Mouse (Mus musculus) embryonic facial prominence, embryonic 13.5 days (tissue): ENCODE measurements around the gene Mindy4. TPM values are rescaled to one million over a fixed set of nuclear protein-coding genes. Genes with fewer than 3 reads are reported as not detected.
"Not testable (repeated sequence)": the region's sequence is repeated elsewhere in the genome, so short reads cannot be mapped to it uniquely, and the experiment has no call there.

Experiments
- ATAC-seq: fragments of 200-750 bp; cut with Nextera tagmentation; 2 replicates; pipeline ENCODE4 v1.8.0; 2017; ENCODE audit warnings: low read depth; ENCODE audit not compliant: insufficient number of reproducible peaks, insufficient read depth, low FRiP score, low TSS enrichment
- H3K27ac ChIP-seq: fragments of 300-500 bp; sonication (generic); 2 replicates; pipeline ENCODE4 v1.5.1; 2015; ENCODE audit warnings: moderate library complexity, mild to moderate bottlenecking, inconsistent platforms
- H3K27me3 ChIP-seq: fragments of 300-500 bp; sonication (generic); 2 replicates; pipeline ENCODE4 v1.6.1; 2015; ENCODE audit warnings: mild to moderate bottlenecking, inconsistent platforms
- H3K36me3 ChIP-seq: fragments of 300-500 bp; sonication (generic); 2 replicates; pipeline ENCODE4 v1.6.1; 2015; ENCODE audit warnings: mild to moderate bottlenecking, inconsistent platforms
- H3K4me1 ChIP-seq: fragments of 300-500 bp; sonication (generic); 2 replicates; pipeline ENCODE4 v1.6.1; 2015; ENCODE audit warnings: inconsistent platforms
- H3K4me2 ChIP-seq: fragments of 300-500 bp; sonication (generic); 2 replicates; pipeline ENCODE4 v1.6.1; 2015; ENCODE audit warnings: moderate library complexity, mild to moderate bottlenecking, inconsistent platforms
- H3K4me3 ChIP-seq: fragments of 300-500 bp; sonication (generic); 2 replicates; pipeline ENCODE4 v1.5.1; 2015; ENCODE audit warnings: mild to moderate bottlenecking, inconsistent platforms
- H3K9ac ChIP-seq: fragments of 300-500 bp; sonication (generic); 2 replicates; pipeline ENCODE4 v1.6.1; 2015; ENCODE audit warnings: mild to moderate bottlenecking, inconsistent platforms
- H3K9me3 ChIP-seq: fragments of 300-500 bp; sonication (generic); 2 replicates; pipeline ENCODE4 v1.6.1; 2016; ENCODE audit warnings: inconsistent platforms
- WGBS: fragments of 180-500 bp; shearing (Covaris S2); methylation state at CpG from one replicate; pipeline ENCODE4 v1.1.7; 2015; ENCODE audit warnings: mixed read lengths; 5-methylcytosine and 5-hydroxymethylcytosine counted together
- polyA plus RNA-seq: library from polyadenylated mRNA; unstranded; fragments of >200 nt; fragmentation: Nextera tagmentation; extraction: Ambion mirVana; gene quantifications from 2 replicates; pipeline ENCODE4 v1.2.1, GENCODE M21; 2015

The Mindy4 gene
- polyA plus RNA-seq, 1 experiment from 2014 or later = 19.2 TPM

- Histone ChIP-seq H3K9me3 (no peaks in the 10 kb centered on the region), H3K27me3 (no peaks in the 10 kb centered on the region), H3K36me3 (no peaks in the 10 kb centered on the region), H3K4me3 (no peak overlapping the region), H3K4me1 (no peaks in the 10 kb centered on the region), H3K9ac (no peak overlapping the region), H3K4me2 (no peak overlapping the region), H3K27ac (no peak overlapping the region)
- WGBS = 47% methylated on average over 5 of the region's 5 CpGs
- no peak for ATAC-seq
These were observed 27.3 kb upstream of the Mindy4 start for GRCm38 (mm10) chr6:55175892-55176291.

GRCm38 (mm10) chr6:55177060-55177732, 26.0 kb upstream of the Mindy4 start:
- no peak overlapping the region for H3K4me2 ChIP-seq
- H3K4me3 ChIP-seq = no peak overlapping the region
- no peaks in the 10 kb centered on the region for H3K27me3 ChIP-seq
- H3K36me3 ChIP-seq = no peaks in the 10 kb centered on the region
- 57% methylated on average over 12 of the region's 12 CpGs for WGBS
- no peak overlapping the region for H3K27ac ChIP-seq
- no peak overlapping the region for H3K9ac ChIP-seq
- ATAC-seq = no peak
- no peaks in the 10 kb centered on the region for H3K4me1 ChIP-seq
- H3K9me3 ChIP-seq = no peaks in the 10 kb centered on the region

GRCm38 (mm10) chr6:55179560-55179959, 23.6 kb upstream of the Mindy4 start:
- H3K9ac ChIP-seq = no peak overlapping the region
- H3K27me3 ChIP-seq = no peaks in the 10 kb centered on the region
- H3K9me3 ChIP-seq = no peaks in the 10 kb centered on the region
- H3K4me2 ChIP-seq = no peak overlapping the region
- WGBS = 75% methylated on average over 7 of the region's 7 CpGs
- no peak; the same call in 1 of the 2 replicates for ATAC-seq
- no peaks in the 10 kb centered on the region for H3K4me1 ChIP-seq
- no peaks in the 10 kb centered on the region for H3K36me3 ChIP-seq
- no peak overlapping the region for H3K4me3 ChIP-seq
- H3K27ac ChIP-seq = no peak overlapping the region

GRCm38 (mm10) chr6:55182655-55183430, 20.3 kb upstream of the Mindy4 start:
- no peak overlapping the region for H3K4me2 ChIP-seq
- no peak overlapping the region for H3K4me3 ChIP-seq
- H3K4me1 ChIP-seq = no peaks in the 10 kb centered on the region
- no peaks in the 10 kb centered on the region for H3K9me3 ChIP-seq
- H3K27ac ChIP-seq = no peak overlapping the region
- ATAC-seq = no peak
- no peak overlapping the region for H3K9ac ChIP-seq
- H3K27me3 ChIP-seq = no peaks in the 10 kb centered on the region
- no peaks in the 10 kb centered on the region for H3K36me3 ChIP-seq
- WGBS = 78% methylated on average over 1 of the region's 1 CpGs

- H3K9me3 ChIP-seq = not testable (repeated sequence)
- WGBS = 94% methylated on average over 17 of the region's 17 CpGs
These were observed 15.4 kb upstream of the Mindy4 start for GRCm38 (mm10) chr6:55187827-55188226.

GRCm38 (mm10) chr6:55189406-55189805, 13.8 kb upstream of the Mindy4 start:
- Histone ChIP-seq H3K4me2 (no peak overlapping the region), H3K9ac (no peak overlapping the region)
- no peak for ATAC-seq

More at GRCm38 (mm10) chr6:55187827-55188226, 15.4 kb upstream of the Mindy4 start:
- not testable (repeated sequence) for H3K4me3 ChIP-seq, H3K4me2 ChIP-seq, H3K36me3 ChIP-seq, ATAC-seq, H3K27ac ChIP-seq, H3K9ac ChIP-seq, H3K27me3 ChIP-seq, H3K4me1 ChIP-seq

GRCm38 (mm10) chr6:55191537-55191936, 11.6 kb upstream of the Mindy4 start:
- 65% methylated on average over 4 of the region's 4 CpGs for WGBS
- no peaks in the 10 kb centered on the region for H3K36me3 ChIP-seq
- ATAC-seq = no peak

More at GRCm38 (mm10) chr6:55189406-55189805, 13.8 kb upstream of the Mindy4 start:
- H3K36me3 ChIP-seq = no peaks in the 10 kb centered on the region
- H3K9me3 ChIP-seq = no peaks in the 10 kb centered on the region
- no peaks in the 10 kb centered on the region for H3K4me1 ChIP-seq
- H3K27ac ChIP-seq = no peak overlapping the region
- no peak overlapping the region for H3K4me3 ChIP-seq
- no peaks in the 10 kb centered on the region for H3K27me3 ChIP-seq

GRCm38 (mm10) chr6:55193171-55193570, 10.0 kb upstream of the Mindy4 start:
- Histone ChIP-seq H3K9ac (no peak overlapping the region), H3K4me3 (no peak overlapping the region), H3K9me3 (no peaks in the 10 kb centered on the region), H3K4me1 (no peaks in the 10 kb centered on the region), H3K4me2 (no peak overlapping the region), H3K27ac (no peak overlapping the region), H3K36me3 (no peaks in the 10 kb centered on the region), H3K27me3 (no peaks in the 10 kb centered on the region)
- ATAC-seq = no peak
- WGBS = 88% methylated on average over 3 of the region's 3 CpGs

More at GRCm38 (mm10) chr6:55191537-55191936, 11.6 kb upstream of the Mindy4 start:
- no peaks in the 10 kb centered on the region for H3K4me1 ChIP-seq
- H3K27ac ChIP-seq = no peak overlapping the region
- no peaks in the 10 kb centered on the region for H3K27me3 ChIP-seq
- H3K9ac ChIP-seq = no peak overlapping the region
- H3K9me3 ChIP-seq = no peaks in the 10 kb centered on the region
- H3K4me3 ChIP-seq = no peak overlapping the region
- no peak overlapping the region for H3K4me2 ChIP-seq

GRCm38 (mm10) chr6:55199047-55199446, 4.1 kb upstream of the Mindy4 start:
- H3K36me3 ChIP-seq = no peaks in the 10 kb centered on the region
- H3K9me3 ChIP-seq = no peaks in the 10 kb centered on the region
- no peak overlapping the region for H3K27ac ChIP-seq
- no peak for ATAC-seq
- no peak overlapping the region for H3K4me2 ChIP-seq
- H3K4me3 ChIP-seq = no peak overlapping the region
- 98% methylated on average over 3 of the region's 3 CpGs for WGBS
- H3K27me3 ChIP-seq = no peaks in the 10 kb centered on the region
- H3K4me1 ChIP-seq = peaks cover 10% of the 10 kb centered on the region
- no peak overlapping the region for H3K9ac ChIP-seq

- Histone ChIP-seq H3K9me3 (no peaks in the 10 kb centered on the region), H3K9ac (peak overlapping the region; percentile 74), H3K27ac (peak overlapping the region; percentile 91), H3K4me2 (peak overlapping the region; percentile 67), H3K4me3 (peak overlapping the region; percentile 58), H3K36me3 (no peaks in the 10 kb centered on the region), H3K4me1 (peaks cover 39% of the 10 kb centered on the region), H3K27me3 (no peaks in the 10 kb centered on the region)
- ATAC-seq = no peak
- WGBS = 62% methylated on average over 3 of the region's 3 CpGs
These were observed 748 bp downstream of the Mindy4 start for GRCm38 (mm10) chr6:55203931-55204330.

GRCm38 (mm10) chr6:55207786-55208185, 4.6 kb downstream of the Mindy4 start:
- no peak overlapping the region for H3K27ac ChIP-seq
- 53% methylated on average over 8 of the region's 8 CpGs for WGBS
- H3K4me1 ChIP-seq = peaks cover 47% of the 10 kb centered on the region
- no peaks in the 10 kb centered on the region for H3K27me3 ChIP-seq
- no peaks in the 10 kb centered on the region for H3K9me3 ChIP-seq
- no peak overlapping the region for H3K4me2 ChIP-seq
- peaks cover 12% of the 10 kb centered on the region; the same call in 1 of the 2 replicates for H3K36me3 ChIP-seq
- no peak overlapping the region for H3K9ac ChIP-seq
- ATAC-seq = no peak
- H3K4me3 ChIP-seq = no peak overlapping the region
